Mouse (Mus musculus) thymus, adult 2 months (tissue): ENCODE data around the gene Dll1.

Experiments
- CTCF ChIP-seq: fragments of 200-500 bp; IDR thresholded peaks from 2 replicates; pipeline ENCODE4 v1.5.1; 2012; ENCODE audit warnings: mild to moderate bottlenecking, control low read depth, low read length, moderate library complexity, borderline replicate concordance; ENCODE audit not compliant: control insufficient read depth, poor library complexity, insufficient read depth; ENCODE audit errors: extremely low read depth
- POLR2A ChIP-seq: fragments of 200-500 bp; IDR thresholded peaks from 2 replicates; pipeline ENCODE4 v1.6.1; 2012; ENCODE audit warnings: mild to moderate bottlenecking, low read length, control low read depth, moderate library complexity; ENCODE audit not compliant: control insufficient read depth, poor library complexity, insufficient read depth; ENCODE audit errors: extremely low read depth

DNA sequence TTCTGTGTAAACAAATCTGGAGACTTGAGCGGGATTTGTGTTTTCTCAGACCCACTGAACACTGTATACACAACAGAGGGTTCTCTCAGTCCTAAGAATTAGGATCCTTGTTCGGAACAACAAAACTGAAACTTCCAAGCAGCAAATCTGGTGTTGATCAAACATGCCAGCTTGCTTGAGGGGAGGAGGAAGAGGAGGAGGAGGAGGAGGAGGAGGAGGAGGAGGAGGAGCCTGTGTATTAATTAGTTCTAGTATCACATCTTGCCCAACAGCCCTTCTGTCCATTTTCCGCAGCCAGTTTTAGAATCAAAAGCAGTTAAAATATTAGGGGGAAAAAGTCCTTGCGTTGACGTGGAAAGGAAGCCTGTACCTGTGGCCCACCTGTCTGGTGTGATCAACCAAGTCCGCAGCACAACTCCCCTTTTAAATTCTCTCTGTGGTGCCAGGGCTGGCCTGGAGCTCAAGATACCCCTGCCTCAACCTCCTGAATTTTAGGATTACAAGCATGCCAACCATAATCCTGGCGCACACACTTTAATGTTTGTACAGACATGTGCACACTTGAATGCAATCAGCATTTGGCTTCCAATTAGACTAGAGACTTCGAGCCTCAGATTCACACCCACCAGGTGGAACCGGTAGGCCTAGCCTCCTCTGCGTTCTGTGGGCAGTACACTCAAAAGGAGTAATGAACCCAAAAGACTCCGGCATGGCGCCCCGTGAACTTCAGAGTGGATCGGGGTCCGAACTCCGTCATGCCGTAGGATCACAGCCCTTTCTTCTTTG is 3.3 kb upstream of the Dll1 start:
- TF ChIP-seq CTCF (no peak), POLR2A (no peak)
